Mouse (Mus musculus) right cerebral cortex, postnatal 14 days (tissue): ENCODE results near the gene Ubb.
A peak's percentile ranks its signal among the peaks of the same experiment; 100 is the strongest.
"Not testable (repeated sequence)": the region's sequence is repeated elsewhere in the genome, so short reads cannot be mapped to it uniquely, and the experiment has no call there.

Source experiments
- DNase-seq: peaks from one replicate; pipeline ENCODE4 v3.0.0; 2022

The Ubb gene

GRCm38 (mm10) chr11:62550727-62551225 lies at the start of gene Ubb:
Gene Ubb, plus strand, starts transcription at chr11:62551171.
- DNase-seq: peak; percentile 100

- DNase-seq: no peak
Observed at GRCm38 (mm10) chr11:62507683-62508082, 43.3 kb upstream of the Ubb start.

- not testable (repeated sequence) for DNase-seq
Observed at GRCm38 (mm10) chr11:62508365-62508764, 42.6 kb upstream of the Ubb start.

GRCm38 (mm10) chr11:62508816-62509215 lies 42.2 kb upstream of the Ubb start:
- not testable (repeated sequence) for DNase-seq

GRCm38 (mm10) chr11:62509571-62509970 lies 41.4 kb upstream of the Ubb start:
- DNase-seq: no peak

- DNase-seq: no peak
Observed at GRCm38 (mm10) chr11:62510956-62511355, 40.0 kb upstream of the Ubb start.

GRCm38 (mm10) chr11:62511444-62512202 lies 39.3 kb upstream of the Ubb start:
- no peak for DNase-seq

GRCm38 (mm10) chr11:62512529-62513080 lies 38.4 kb upstream of the Ubb start:
- DNase-seq: no peak

GRCm38 (mm10) chr11:62513311-62513710 lies 37.7 kb upstream of the Ubb start:
- DNase-seq: no peak

- DNase-seq: no peak
Observed at GRCm38 (mm10) chr11:62518991-62519390, 32.0 kb upstream of the Ubb start.

GRCm38 (mm10) chr11:62522283-62522682 lies 28.7 kb upstream of the Ubb start:
- no peak for DNase-seq

GRCm38 (mm10) chr11:62537089-62537488 lies 13.9 kb upstream of the Ubb start:
- DNase-seq: no peak

GRCm38 (mm10) chr11:62537590-62537989 lies 13.4 kb upstream of the Ubb start:
- DNase-seq: no peak

GRCm38 (mm10) chr11:62538321-62539088 lies 12.5 kb upstream of the Ubb start:
- DNase-seq: peak; percentile 58

GRCm38 (mm10) chr11:62539089-62539890 lies 11.7 kb upstream of the Ubb start, which contains the start of gene Cenpv:
Gene Cenpv, minus strand, starts transcription at chr11:62539261.
- peak; percentile 77 for DNase-seq

GRCm38 (mm10) chr11:62540167-62540566 lies 10.8 kb upstream of the Ubb start:
- no peak for DNase-seq

GRCm38 (mm10) chr11:62540969-62541368 lies 10.0 kb upstream of the Ubb start:
- DNase-seq: no peak

GRCm38 (mm10) chr11:62541581-62541980 lies 9.4 kb upstream of the Ubb start:
- DNase-seq: no peak

GRCm38 (mm10) chr11:62543991-62544390 lies 7.0 kb upstream of the Ubb start:
- DNase-seq: no peak

- peak; percentile 38 for DNase-seq
Observed at GRCm38 (mm10) chr11:62549782-62550181, 1.2 kb upstream of the Ubb start.

- peak; percentile 27 for DNase-seq
Observed at GRCm38 (mm10) chr11:62550227-62550685, 715 bp upstream of the Ubb start.
